ENCODE assay signal across 18 mouse cellular contexts in genomic region chr2:158717551-158718418, GRCm38 (mm10). TPM values are rescaled to one million over a fixed set of nuclear protein-coding genes. Genes with fewer than 3 reads are reported as not detected.
DNase-seq lines count a peak whose midpoint lies in the region; ATAC-seq and TF ChIP-seq lines count a peak whose summit lies in the region.
"Had no signal": no experiment of that assay in that cellular context is flagged by ENCODE, and none has a peak within 500 bp of the region (broad histone marks: within the 10 kb centered on the region; RNA-seq: fewer than 3 reads in every experiment).

No protein-coding gene starts in this region.

- peak; percentile 30; the same call in 1 of the 2 replicates for ATAC-seq in lung, postnatal 0 days
- ATAC-seq in forebrain, embryonic 12.5 days (ENCODE audit: low FRiP score), result no peak
- ATAC-seq: forebrain, embryonic 13.5 days; hindbrain, embryonic 16.5 days had no signal

- H3K27ac ChIP-seq in lung, postnatal 0 days (ENCODE audit: low read length), result no peak overlapping the region
- H3K27ac ChIP-seq in olfactory bulb, adult 2 months (ENCODE audit: insufficient read depth, low read depth, low read length), result peak overlapping the region; percentile 48
- H3K27ac ChIP-seq in forebrain, embryonic 12.5 days, result no peak overlapping the region
- H3K27ac ChIP-seq: forebrain, embryonic 13.5 days; heart, embryonic 13.5 days; kidney, postnatal 0 days; limb, embryonic 15.5 days; midbrain, embryonic 10.5 days; neural tube, embryonic 13.5 days had no signal

- H3K27me3 ChIP-seq in lung, postnatal 0 days (replicated peaks; ENCODE audit: insufficient read depth, low read length), result no peaks in the 10 kb centered on the region
- no peaks in the 10 kb centered on the region for H3K27me3 ChIP-seq in forebrain, embryonic 12.5 days
- H3K27me3 ChIP-seq: forebrain, embryonic 13.5 days; heart, embryonic 13.5 days; neural tube, embryonic 13.5 days had no signal

- no peak overlapping the region for H3K9ac ChIP-seq in lung, postnatal 0 days (replicated peaks; ENCODE audit: low read depth)
- H3K9ac ChIP-seq in forebrain, embryonic 12.5 days, result no peak overlapping the region
- H3K9ac ChIP-seq: forebrain, embryonic 13.5 days; heart, embryonic 13.5 days; limb, embryonic 15.5 days; neural tube, embryonic 13.5 days had no signal

- no peak for TF ChIP-seq POLR2A in olfactory bulb, adult 2 months (IDR thresholded peaks at IDR 0.05; ENCODE audit: insufficient read depth, low read depth, low read length)

- DNase-seq in adrenal gland, adult 2 months, result peak; percentile 19
- DNase-seq in adrenal gland, postnatal 10 days, result no peak
- DNase-seq in lung, postnatal 0 days (ENCODE audit: low spot score), result no peak
- no peak for DNase-seq in lung, postnatal 36 days
- peak; percentile 54 for DNase-seq in MN1 (ENCODE audit: low spot score)
- no peak for DNase-seq in right cerebral cortex, postnatal 4 days
- DNase-seq: cerebellum, postnatal 14 days; heart, postnatal 4 days; spleen, adult 18-20 months had no signal

- 65% methylated on average over 5 of the region's 5 CpGs for WGBS in lung, postnatal 0 days
- 60% methylated on average over 5 of the region's 5 CpGs for WGBS in olfactory bulb, adult 2 months
- 87% methylated on average over 5 of the region's 5 CpGs for WGBS in forebrain, embryonic 12.5 days

- no peaks in the 10 kb centered on the region for H3K4me1 ChIP-seq in lung, postnatal 0 days (ENCODE audit: insufficient read depth, low read depth, low read length)
- H3K4me1 ChIP-seq in olfactory bulb, adult 2 months (ENCODE audit: control insufficient read depth, insufficient read depth, low read length), result peaks cover 78% of the 10 kb centered on the region
- peaks cover 18% of the 10 kb centered on the region for H3K4me1 ChIP-seq in forebrain, embryonic 12.5 days
- H3K4me1 ChIP-seq: limb, embryonic 15.5 days had no signal

- no peak overlapping the region for H3K4me3 ChIP-seq in lung, postnatal 0 days (ENCODE audit: low read depth, low read length)
- H3K4me3 ChIP-seq in olfactory bulb, adult 2 months (ENCODE audit: insufficient read depth, low read depth, low read length), result no peak overlapping the region
- H3K4me3 ChIP-seq in forebrain, embryonic 12.5 days (replicated peaks), result no peak overlapping the region
- H3K4me3 ChIP-seq: forebrain, embryonic 13.5 days; heart, embryonic 13.5 days; limb, embryonic 15.5 days; midbrain, embryonic 10.5 days; neural tube, embryonic 13.5 days had no signal

- no peaks in the 10 kb centered on the region for H3K36me3 ChIP-seq in lung, postnatal 0 days (ENCODE audit: insufficient read depth, low read length)
- no peaks in the 10 kb centered on the region for H3K36me3 ChIP-seq in forebrain, embryonic 12.5 days (replicated peaks)
- H3K36me3 ChIP-seq: heart, embryonic 13.5 days; limb, embryonic 15.5 days; midbrain, embryonic 10.5 days; neural tube, embryonic 13.5 days had no signal

- no peak for TF ChIP-seq EP300 in lung, postnatal 0 days (IDR thresholded peaks at IDR 0.05)

- no peaks in the 10 kb centered on the region for H3K9me3 ChIP-seq in lung, postnatal 0 days (ENCODE audit: low read length)
- H3K9me3 ChIP-seq in forebrain, embryonic 12.5 days, result no peaks in the 10 kb centered on the region
- H3K9me3 ChIP-seq: forebrain, embryonic 13.5 days; heart, embryonic 13.5 days; limb, embryonic 15.5 days; midbrain, embryonic 10.5 days; neural tube, embryonic 13.5 days had no signal

- no peak for TF ChIP-seq CTCF in lung, postnatal 0 days (IDR thresholded peaks at IDR 0.05)
- no peak for TF ChIP-seq CTCF in olfactory bulb, adult 2 months (IDR thresholded peaks at IDR 0.05; ENCODE audit: insufficient read depth, low read depth, low read length)

- no peak overlapping the region for H3K4me2 ChIP-seq in lung, postnatal 0 days (replicated peaks; ENCODE audit: low read depth, low read length)
- H3K4me2 ChIP-seq in forebrain, embryonic 12.5 days, result no peak overlapping the region
- H3K4me2 ChIP-seq: forebrain, embryonic 13.5 days; heart, embryonic 13.5 days; limb, embryonic 15.5 days; neural tube, embryonic 13.5 days had no signal

RNA-seq across cellular contexts. Expression of gene Fam83d, which starts 50.1 kb away (rescaled TPM):
- total RNA-seq in adrenal gland, adult 2 months (2021), result under 1 TPM; 0.49 to 0.69 TPM
- polyA plus RNA-seq in adrenal gland, adult 2 months (2012; rRNA removed), result 2.8 and 3.2 TPM in 2 replicates
- 1 to 10 TPM; 7.1 to 7.6 TPM for total RNA-seq in adrenal gland, postnatal 10 days (2021)
- 4.5 and 5.5 TPM in 2 replicates for polyA plus RNA-seq in lung, postnatal 0 days (2015; fragmentation: Nextera tagmentation; extraction: Ambion mirVana)
- polyA plus RNA-seq in olfactory bulb, adult 2 months (2012; ENCODE audit: insufficient read depth, insufficient read length, low replicate concordance, missing spikeins), result not detected in 2 replicates
- polyA plus RNA-seq in forebrain, embryonic 12.5 days (2016; fragmentation: Nextera tagmentation; extraction: Ambion mirVana), result 50.9 and 51.0 TPM in 2 replicates

RNA-seq across cellular contexts. Expression of gene Ppp1r16b, which starts 52.6 kb away (rescaled TPM):
- total RNA-seq in adrenal gland, adult 2 months (2021), result 10 to 100 TPM in 1 of 2 experiments, 1 to 10 TPM in 1; 9.3 to 13.3 TPM
- polyA plus RNA-seq in adrenal gland, adult 2 months (2012; rRNA removed), result 3.3 and 4.1 TPM in 2 replicates
- 10 to 100 TPM; 14.4 to 17.2 TPM for total RNA-seq in adrenal gland, postnatal 10 days (2021)
- 30.6 and 48.6 TPM in 2 replicates for polyA plus RNA-seq in lung, postnatal 0 days (2015; fragmentation: Nextera tagmentation; extraction: Ambion mirVana)
- 72.6 TPM in 1 of 2 replicates, not detected in the other for polyA plus RNA-seq in olfactory bulb, adult 2 months (2012; ENCODE audit: insufficient read depth, insufficient read length, low replicate concordance, missing spikeins)
- 2.9 and 3.2 TPM in 2 replicates for polyA plus RNA-seq in forebrain, embryonic 12.5 days (2016; fragmentation: Nextera tagmentation; extraction: Ambion mirVana)

Comparison
In these comparisons a context has a peak if more than half of its experiments do, and no peak if none do; other contexts are left out.
1. DNase-seq: peak in adrenal gland, adult 2 months (single experiment) and MN1 (single experiment); none in adrenal gland, postnatal 10 days (single experiment), lung, postnatal 0 days (single experiment), lung, postnatal 36 days (single experiment) and right cerebral cortex, postnatal 4 days (single experiment).